In genomic region chr12:89479096-89479495, GRCm38 (mm10) we compare ENCODE assay signal across 8 mouse cellular contexts.
DNase-seq lines count a peak whose midpoint lies in the region; ATAC-seq and TF ChIP-seq lines count a peak whose summit lies in the region.

No protein-coding gene starts in this region.

- H3K9me3 ChIP-seq in heart, postnatal 0 days (replicated peaks; ENCODE audit: control insufficient read depth, low read length): no peaks in the 10 kb centered on the region
- no peaks in the 10 kb centered on the region for H3K9me3 ChIP-seq in heart, embryonic 12.5 days (replicated peaks)
- H3K9me3 ChIP-seq in midbrain, postnatal 0 days (ENCODE audit: low read length): no peaks in the 10 kb centered on the region

- no peaks in the 10 kb centered on the region; the same call in 1 of the 2 replicates for H3K4me1 ChIP-seq in heart, postnatal 0 days (ENCODE audit: control insufficient read depth, insufficient read depth)
- H3K4me1 ChIP-seq in heart, embryonic 12.5 days (replicated peaks): 0 out of 2 replicates have a peak, but pooled peaks cover 2% of the 10 kb centered on the region
- no peaks in the 10 kb centered on the region for H3K4me1 ChIP-seq in midbrain, postnatal 0 days (ENCODE audit: insufficient read depth, low read length)

- no peaks in the 10 kb centered on the region for H3K36me3 ChIP-seq in heart, postnatal 0 days (replicated peaks; ENCODE audit: control insufficient read depth, insufficient read depth, low read length)
- no peaks in the 10 kb centered on the region for H3K36me3 ChIP-seq in heart, embryonic 12.5 days
- no peaks in the 10 kb centered on the region for H3K36me3 ChIP-seq in midbrain, postnatal 0 days (ENCODE audit: insufficient read depth, low read length)

- H3K27ac ChIP-seq in heart, postnatal 0 days (ENCODE audit: low read depth): no peak overlapping the region
- H3K27ac ChIP-seq in heart, embryonic 12.5 days (ENCODE audit: poor library complexity, severe bottlenecking): no peak overlapping the region
- no peak overlapping the region for H3K27ac ChIP-seq in midbrain, postnatal 0 days (ENCODE audit: low read depth, low read length)

- no peak overlapping the region for H3K4me2 ChIP-seq in heart, postnatal 0 days (ENCODE audit: low read depth, low read length)
- no peak overlapping the region for H3K4me2 ChIP-seq in heart, embryonic 12.5 days
- no peak overlapping the region for H3K4me2 ChIP-seq in midbrain, postnatal 0 days (ENCODE audit: low read depth, low read length, poor library complexity, severe bottlenecking)

- no peaks in the 10 kb centered on the region for H3K27me3 ChIP-seq in heart, postnatal 0 days (ENCODE audit: control insufficient read depth, insufficient read depth, low read length)
- H3K27me3 ChIP-seq in heart, embryonic 12.5 days (replicated peaks): no peaks in the 10 kb centered on the region
- no peaks in the 10 kb centered on the region for H3K27me3 ChIP-seq in midbrain, postnatal 0 days (ENCODE audit: insufficient read depth, low read length)

- TF ChIP-seq CTCF in heart, postnatal 0 days (IDR thresholded peaks at IDR 0.05; ENCODE audit: low read depth): peak; percentile 54
- peak; percentile 83 for TF ChIP-seq CTCF in midbrain, postnatal 0 days (IDR thresholded peaks at IDR 0.05)

- no peak for TF ChIP-seq EP300 in heart, postnatal 0 days (IDR thresholded peaks at IDR 0.05; ENCODE audit: low read depth)

- peak; percentile 22 for DNase-seq in heart, postnatal 0 days (ENCODE audit: low spot score)
- DNase-seq in testis, postnatal 10 days (ENCODE audit: low spot score): peak; percentile 50
- no peak for DNase-seq in testis, postnatal 14 days (ENCODE audit: low spot score)
- peak; percentile 10 for DNase-seq in c-Kit-positive CD71-positive TER-119-negative erythroid progenitor cells, embryonic 14.5 days (ENCODE audit: low read depth)
- peak; percentile 57 for DNase-seq in induced T-regulatory cell, adult 2 months (ENCODE audit: low read depth)
- peak; percentile 64 for DNase-seq in midbrain, postnatal 0 days (ENCODE audit: low spot score)
- DNase-seq in gastrocnemius, adult 8-10 months (ENCODE audit: low spot score in 2 of 2): no peak

- WGBS in heart, postnatal 0 days: 23% methylated on average over 4 of the region's 4 CpGs
- 24% methylated on average over 4 of the region's 4 CpGs for WGBS in heart, embryonic 12.5 days
- 18% methylated on average over 4 of the region's 4 CpGs for WGBS in midbrain, postnatal 0 days

- H3K4me3 ChIP-seq in heart, postnatal 0 days (ENCODE audit: low read depth, low read length): no peak overlapping the region
- no peak overlapping the region for H3K4me3 ChIP-seq in heart, embryonic 12.5 days
- no peak overlapping the region for H3K4me3 ChIP-seq in midbrain, postnatal 0 days (ENCODE audit: low read depth, low read length)

- no peak overlapping the region for H3K9ac ChIP-seq in heart, postnatal 0 days (replicated peaks; ENCODE audit: low read depth, low read length)
- H3K9ac ChIP-seq in heart, embryonic 12.5 days: no peak overlapping the region
- no peak overlapping the region for H3K9ac ChIP-seq in midbrain, postnatal 0 days (replicated peaks; ENCODE audit: low read length, poor library complexity, severe bottlenecking)

- no peak for ATAC-seq in heart, postnatal 0 days (ENCODE audit: insufficient read depth, low read depth)
- ATAC-seq in heart, embryonic 12.5 days (ENCODE audit: insufficient number of reproducible peaks, low FRiP score): no peak
- ATAC-seq in midbrain, postnatal 0 days (ENCODE audit: low FRiP score): no peak

Comparison
In these comparisons a context has a peak if more than half of its experiments do, and no peak if none do; other contexts are left out.
1. DNase-seq: peak in heart, postnatal 0 days (single experiment), testis, postnatal 10 days (single experiment), c-Kit-positive CD71-positive TER-119-negative erythroid progenitor cells, embryonic 14.5 days (single experiment), induced T-regulatory cell, adult 2 months (single experiment) and midbrain, postnatal 0 days (single experiment); none in testis, postnatal 14 days (single experiment) and gastrocnemius, adult 8-10 months (0 of 2).